Mouse (Mus musculus): ENCODE data around the gene Tbc1d2.

- no peak for TF ChIP-seq EP300 (optimal IDR thresholded peaks at IDR 0.05)
- peak; percentile 99 for TF ChIP-seq CTCF (IDR thresholded peaks at IDR 0.05; ENCODE audit: low read depth)
These were observed 39.5 kb upstream of the Tbc1d2 start for GRCm38 (mm10) chr4:46689397-46690022.
